ENCODE assay signal across 15 mouse cellular contexts in the genomic region with DNA sequence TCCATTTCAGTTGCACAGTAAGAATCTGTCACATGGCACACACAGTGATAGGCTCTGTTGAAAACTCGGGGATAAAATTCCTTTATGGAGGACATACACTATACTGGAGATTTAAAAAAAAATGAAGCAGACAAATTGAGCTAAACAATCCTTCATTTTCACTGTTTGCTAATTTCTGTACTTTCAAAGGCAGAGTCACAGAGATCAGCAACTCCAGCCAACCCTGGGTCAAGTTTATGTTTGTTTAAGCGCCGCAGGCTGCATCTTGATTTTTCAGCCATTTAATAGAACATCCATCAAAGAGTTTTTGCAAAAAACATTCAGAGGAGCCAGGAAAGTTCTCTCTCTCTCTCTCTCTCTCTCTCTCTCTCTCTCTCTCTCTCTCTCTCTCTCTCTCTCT.
"Had no signal": no experiment of that assay in that cellular context is flagged by ENCODE, and none has a peak within 500 bp of the region (broad histone marks: within the 10 kb centered on the region; RNA-seq: fewer than 3 reads in every experiment).

No protein-coding gene starts in this region.

- H3K4me2 ChIP-seq: liver, embryonic 11.5 days; liver, embryonic 13.5 days; liver, embryonic 15.5 days; midbrain, embryonic 11.5 days; midbrain, embryonic 13.5 days; midbrain, embryonic 15.5 days; neural tube, embryonic 12.5 days; stomach, embryonic 15.5 days had no signal

- H3K36me3 ChIP-seq: liver, embryonic 13.5 days; liver, embryonic 15.5 days; midbrain, embryonic 13.5 days; midbrain, embryonic 15.5 days; neural tube, embryonic 12.5 days; stomach, embryonic 15.5 days had no signal

- H3K9ac ChIP-seq: liver, embryonic 13.5 days; liver, embryonic 15.5 days; liver, postnatal 0 days; midbrain, embryonic 13.5 days; midbrain, embryonic 15.5 days; neural tube, embryonic 12.5 days; stomach, embryonic 15.5 days had no signal

- H3K4me1 ChIP-seq: liver, embryonic 13.5 days; liver, embryonic 15.5 days; megakaryocyte, embryonic 14.5 days; midbrain, embryonic 13.5 days; midbrain, embryonic 15.5 days; neural tube, embryonic 12.5 days had no signal

- H3K4me3 ChIP-seq: liver, embryonic 13.5 days; liver, embryonic 15.5 days; megakaryocyte, embryonic 14.5 days; midbrain, embryonic 13.5 days; midbrain, embryonic 15.5 days; neural tube, embryonic 12.5 days; stomach, embryonic 15.5 days had no signal

- ATAC-seq: liver, postnatal 0 days; lung, postnatal 0 days; midbrain, embryonic 13.5 days; midbrain, embryonic 15.5 days had no signal

- H3K9me3 ChIP-seq: liver, embryonic 13.5 days; liver, embryonic 15.5 days; midbrain, embryonic 13.5 days; midbrain, embryonic 15.5 days; neural tube, embryonic 12.5 days; stomach, embryonic 15.5 days had no signal

- H3K27ac ChIP-seq: liver, embryonic 13.5 days; liver, embryonic 15.5 days; macrophage; midbrain, embryonic 13.5 days; midbrain, embryonic 15.5 days; neural tube, embryonic 12.5 days; stomach, embryonic 15.5 days had no signal

- H3K27me3 ChIP-seq: liver, embryonic 13.5 days; liver, embryonic 15.5 days; midbrain, embryonic 13.5 days; midbrain, embryonic 15.5 days; stomach, embryonic 15.5 days had no signal

- DNase-seq: liver, embryonic 13.5 days; liver, postnatal 0 days; thymus, adult 2 months; thymus, postnatal 25 days; thymus, postnatal 4 days had no signal
